Mouse (Mus musculus): ENCODE results near the gene Sv2c.

GRCm38 (mm10) chr13:95961905-95962304 lies 170.5 kb downstream of the Sv2c start:
- no peak for TF ChIP-seq CTCF (IDR thresholded peaks at IDR 0.05; ENCODE audit: low read depth)
- TF ChIP-seq EP300 (IDR thresholded peaks at IDR 0.05; ENCODE audit: low read depth): 0 out of 2 replicates have a peak, but pooled peaks have one; percentile 8

Data from liver, embryonic 14.5 days (tissue).